Mouse (Mus musculus): ENCODE results near the gene Chst8. TPM values are rescaled to one million over a fixed set of nuclear protein-coding genes. Genes with fewer than 3 reads are reported as not detected.

The Chst8 gene
- total RNA-seq, 2 experiments from 2014 or later = 8.6 to 12.4 TPM

GRCm38 (mm10) chr7:34752151-34752762 lies 60.3 kb downstream of the Chst8 start:
- DNase-seq = peak; percentile 13 to 20

DNA sequence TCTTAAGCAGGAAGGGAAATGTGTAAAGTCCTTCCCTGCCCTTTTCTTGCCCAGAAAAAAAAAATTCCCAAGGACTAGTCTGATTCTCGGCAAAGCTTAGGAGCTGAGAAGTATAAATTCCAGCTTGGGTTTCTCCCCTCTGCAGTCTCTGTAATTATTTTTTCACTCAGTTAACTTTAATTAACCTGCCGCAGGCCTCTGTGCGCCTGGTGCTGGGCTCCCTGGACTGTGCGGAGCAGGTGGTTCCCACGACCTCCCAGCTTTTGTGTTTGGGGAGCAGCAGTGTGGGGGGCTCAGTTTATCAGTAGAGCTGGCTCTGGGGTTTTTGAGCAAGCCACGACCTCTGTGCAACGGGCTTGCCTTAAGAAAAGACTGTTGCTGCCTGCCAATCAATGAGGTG lies 62.2 kb downstream of the Chst8 start:
- no peak for DNase-seq

DNA sequence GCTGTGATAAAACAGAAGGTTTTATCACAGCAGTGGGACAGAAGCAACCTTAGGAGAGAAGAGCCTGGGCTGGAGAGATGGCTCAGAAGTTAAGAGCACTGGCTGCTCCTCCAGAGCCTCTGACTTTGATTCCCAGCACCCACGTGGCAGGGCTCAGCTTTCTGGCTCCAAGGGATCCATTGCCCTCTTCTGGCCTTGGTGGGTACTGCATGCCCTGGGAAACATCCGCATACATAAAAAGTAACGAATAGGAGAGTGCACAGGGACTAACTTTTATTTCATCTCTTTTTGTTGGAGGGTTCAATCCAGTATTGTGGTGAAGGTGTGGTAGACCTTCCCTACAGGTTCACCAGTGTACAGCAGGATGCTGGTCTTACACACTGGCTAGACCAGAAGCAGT lies 62.8 kb downstream of the Chst8 start:
- peak in 1 of 2 experiments; percentile 37 for DNase-seq

GRCm38 (mm10) chr7:34748501-34748900 lies 64.0 kb downstream of the Chst8 start:
- no peak for DNase-seq

DNA sequence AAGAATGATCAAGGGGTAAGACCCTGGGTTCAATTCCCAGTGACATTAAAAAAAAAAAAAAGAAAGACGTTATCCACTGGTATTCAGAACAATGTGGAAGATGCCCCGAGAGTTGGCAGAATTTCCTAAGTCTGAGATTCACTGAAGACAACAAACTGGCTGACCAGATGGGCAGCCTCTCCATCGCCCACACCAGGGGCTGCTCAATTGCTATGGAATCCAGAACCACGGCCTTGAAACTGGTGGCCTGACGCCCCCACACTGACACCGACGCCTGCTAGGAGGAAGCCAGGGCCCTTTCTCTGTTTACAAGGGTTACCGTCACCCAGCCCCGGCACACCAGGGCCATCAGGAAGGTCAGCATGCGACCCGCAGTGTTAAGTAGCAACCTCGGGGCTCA lies 64.8 kb downstream of the Chst8 start:
- no peak for DNase-seq

- peak; percentile 43 to 49 for DNase-seq
Measured at GRCm38 (mm10) chr7:34746586-34746985, 65.9 kb downstream of the Chst8 start.

DNA sequence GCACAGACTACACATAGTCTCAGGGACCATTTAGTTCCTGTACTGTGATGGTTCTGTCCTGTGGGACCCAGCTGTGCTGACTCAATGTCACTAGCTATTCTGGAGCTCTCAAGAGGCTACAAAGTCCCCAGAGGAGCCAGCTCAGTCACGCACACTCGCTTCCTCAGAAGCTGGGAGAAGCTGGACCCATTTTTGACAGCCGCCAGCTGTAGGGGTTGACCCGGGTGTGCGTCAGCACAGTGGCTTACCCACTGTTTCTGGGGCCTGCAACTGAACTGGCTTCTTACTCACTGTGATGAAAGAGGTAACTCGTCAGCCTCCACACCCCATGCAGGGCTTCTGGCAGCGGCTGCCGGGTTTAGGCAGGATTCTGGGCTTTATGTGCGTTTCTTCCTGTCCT lies 66.3 kb downstream of the Chst8 start:
- DNase-seq = peak; percentile 66 to 76

DNA sequence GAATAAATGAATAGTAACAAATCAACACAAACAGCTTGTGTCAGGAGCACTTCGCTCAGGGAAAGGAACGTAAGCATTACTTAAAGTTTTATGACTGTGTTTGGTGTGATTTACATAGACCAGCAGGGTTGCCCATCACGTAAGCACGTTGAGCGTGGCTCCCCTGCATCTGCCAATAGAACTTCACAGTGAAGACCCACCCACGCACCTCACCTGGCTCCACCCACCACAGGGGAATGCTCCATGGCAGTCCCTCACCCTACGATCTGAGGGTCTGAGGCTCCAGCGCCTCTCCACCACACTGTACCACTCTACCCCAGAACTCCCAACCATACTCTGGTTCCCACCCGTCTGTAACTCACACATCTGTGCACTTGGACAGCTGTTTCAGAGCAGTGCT lies 67.1 kb downstream of the Chst8 start:
- DNase-seq = no peak

- no peak for DNase-seq
Measured at GRCm38 (mm10) chr7:34744994-34745393, 67.5 kb downstream of the Chst8 start.

- no peak for DNase-seq
Measured at GRCm38 (mm10) chr7:34743411-34744085, 69.0 kb downstream of the Chst8 start.

GRCm38 (mm10) chr7:34739371-34739770 lies 73.1 kb downstream of the Chst8 start:
- no peak for DNase-seq

- no peak for DNase-seq
Measured at GRCm38 (mm10) chr7:34737206-34737605, 75.3 kb downstream of the Chst8 start.

DNA sequence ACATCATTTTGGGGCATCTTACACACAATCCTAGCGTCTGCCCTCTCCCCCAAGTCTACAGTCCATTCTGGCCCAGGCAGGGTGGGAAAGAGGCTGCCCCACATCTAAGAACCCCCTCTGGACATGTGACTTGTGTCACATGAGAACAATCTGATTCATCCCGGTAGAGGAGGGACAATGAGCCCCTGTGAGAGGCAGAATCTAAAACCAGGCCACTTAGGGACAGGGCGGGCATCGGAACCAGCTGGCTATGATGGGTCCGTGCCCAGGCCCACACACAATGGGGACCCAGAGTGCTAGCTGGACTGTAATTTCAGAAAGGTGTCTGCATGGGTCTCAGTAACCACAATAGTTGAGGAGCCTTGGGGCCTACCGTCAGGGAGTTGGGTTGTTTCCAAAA lies 78.2 kb downstream of the Chst8 start:
- no peak for DNase-seq

DNA sequence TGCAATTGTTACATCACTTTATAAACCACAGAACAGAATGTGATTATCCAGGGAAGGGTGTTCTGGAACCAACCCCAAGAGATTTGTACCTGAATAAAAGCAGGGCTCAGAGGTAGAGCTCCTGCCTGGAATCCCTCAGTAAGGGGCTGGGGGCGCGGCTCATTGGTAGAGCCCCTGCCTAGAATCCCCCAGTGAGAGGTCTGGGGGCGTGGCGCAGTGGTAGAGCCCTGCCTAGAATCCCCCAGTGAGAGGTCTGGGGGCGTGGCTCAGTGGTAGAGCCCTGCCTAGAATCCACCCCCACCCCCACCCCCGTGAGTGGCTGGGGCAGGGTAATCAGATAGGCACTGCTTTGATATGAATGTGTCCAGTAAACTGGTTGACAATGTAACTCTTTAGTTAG lies 83.6 kb downstream of the Chst8 start:
- DNase-seq = no peak

DNA sequence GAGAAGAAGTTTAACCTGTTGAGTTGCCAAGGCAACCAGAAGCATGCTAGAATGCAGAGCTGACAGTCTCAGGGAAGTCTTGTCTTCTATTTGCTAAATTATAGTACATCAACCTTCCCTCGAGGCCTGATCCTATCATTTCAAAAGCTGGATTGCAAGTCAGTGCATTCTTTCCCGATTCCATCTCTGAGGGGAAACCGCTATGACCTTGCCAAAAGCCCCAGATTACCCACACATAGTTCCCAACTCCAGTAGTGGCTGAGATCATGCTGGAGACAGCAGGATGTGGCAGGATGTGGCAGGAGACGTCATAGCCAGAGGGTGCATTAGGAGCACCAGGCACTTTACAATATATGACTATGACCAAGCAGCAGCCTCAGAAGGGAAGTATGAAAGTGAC lies 87.3 kb downstream of the Chst8 start:
- no peak for DNase-seq

DNA sequence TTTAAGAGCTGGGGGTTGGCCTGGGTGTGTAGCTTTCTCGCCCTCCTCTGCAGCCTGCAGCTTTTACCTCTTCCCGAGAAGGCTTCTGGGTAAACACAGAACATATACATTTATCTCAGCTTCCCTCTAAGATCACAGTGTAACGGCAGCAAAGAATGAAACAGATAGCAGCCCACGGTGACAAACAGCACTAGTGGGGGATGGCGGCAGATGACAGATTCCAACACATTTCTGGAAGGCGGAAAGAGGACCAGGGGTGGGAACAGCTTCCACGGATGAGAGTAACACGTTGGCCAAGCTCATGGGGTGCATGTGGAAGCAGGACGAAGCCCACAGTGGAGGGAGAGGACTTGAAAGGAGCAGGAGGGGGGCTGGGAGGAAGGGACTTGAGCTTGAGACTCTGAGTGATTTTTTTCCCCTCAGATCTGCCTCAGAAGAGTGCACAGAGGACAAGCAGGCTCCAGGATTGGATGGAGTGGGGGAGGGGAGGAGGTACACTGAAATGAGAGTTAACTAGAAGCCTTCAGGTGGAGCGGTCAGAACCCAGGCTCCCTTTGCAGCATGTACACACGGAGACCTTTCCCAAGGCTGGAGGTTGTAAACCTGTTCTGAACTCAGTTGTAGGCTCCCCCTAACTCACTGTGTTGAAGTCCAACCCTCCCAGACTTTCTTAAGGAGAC lies 89.8 kb downstream of the Chst8 start:
- no peak for DNase-seq

DNA sequence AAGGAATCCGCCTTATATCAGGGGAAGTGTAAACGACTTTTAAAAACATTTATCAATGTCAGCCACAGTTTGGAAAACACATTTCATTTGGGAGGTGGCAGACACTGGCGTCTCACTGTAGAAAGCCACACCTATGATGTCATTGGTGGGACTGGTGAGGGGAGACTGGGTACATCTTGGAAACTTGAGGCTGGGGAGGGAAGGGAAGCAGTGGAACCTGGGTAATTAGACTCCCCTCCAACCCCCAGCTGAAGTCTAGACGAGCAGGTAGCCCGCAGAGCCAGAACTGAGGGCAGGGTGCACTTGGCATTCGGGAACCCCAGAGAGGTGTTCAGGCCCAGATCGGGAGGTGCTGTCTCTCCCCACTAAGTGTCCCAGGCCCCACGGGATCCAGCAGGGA lies 90.4 kb downstream of the Chst8 start:
- no peak for DNase-seq

GRCm38 (mm10) chr7:34721650-34722048 lies 90.9 kb downstream of the Chst8 start:
- DNase-seq = peak in 1 of 2 experiments; percentile 18

DNA sequence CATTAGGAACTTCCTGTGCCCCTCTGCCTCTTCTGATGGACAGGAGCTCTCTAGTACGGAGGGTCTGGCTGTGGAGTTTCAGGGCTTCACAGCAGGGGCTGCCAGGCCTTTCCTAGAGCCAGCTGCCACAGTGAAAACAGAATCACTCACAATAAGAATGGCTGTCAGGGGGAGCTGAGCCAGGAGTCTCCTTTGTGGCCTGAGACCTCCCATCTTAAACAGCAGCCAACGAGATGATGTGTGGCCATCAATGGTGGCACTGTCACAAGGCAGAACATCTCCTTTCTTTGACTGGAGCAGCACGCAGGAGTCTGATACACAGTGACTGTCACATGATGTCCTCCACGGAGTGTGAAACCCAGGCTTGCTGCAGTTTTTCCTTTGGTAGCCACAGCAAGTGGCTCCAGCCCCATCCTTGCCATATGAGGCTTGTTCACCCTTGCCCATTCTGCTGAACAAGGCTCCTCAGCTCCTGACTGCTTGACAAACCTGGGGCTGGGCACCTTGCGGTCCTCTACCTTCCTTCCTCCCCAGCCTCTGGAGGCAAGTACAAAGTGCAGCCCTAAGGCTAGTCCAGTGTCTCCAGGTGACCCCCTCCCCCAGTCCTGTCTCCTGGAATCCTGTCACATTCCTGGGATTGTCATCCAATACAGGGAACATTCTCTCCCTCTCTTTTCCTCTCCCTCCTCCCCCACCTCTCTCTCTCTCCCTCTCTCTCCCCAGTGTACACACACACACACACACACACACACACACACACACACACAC lies 91.4 kb downstream of the Chst8 start:
- DNase-seq = no peak

DNA sequence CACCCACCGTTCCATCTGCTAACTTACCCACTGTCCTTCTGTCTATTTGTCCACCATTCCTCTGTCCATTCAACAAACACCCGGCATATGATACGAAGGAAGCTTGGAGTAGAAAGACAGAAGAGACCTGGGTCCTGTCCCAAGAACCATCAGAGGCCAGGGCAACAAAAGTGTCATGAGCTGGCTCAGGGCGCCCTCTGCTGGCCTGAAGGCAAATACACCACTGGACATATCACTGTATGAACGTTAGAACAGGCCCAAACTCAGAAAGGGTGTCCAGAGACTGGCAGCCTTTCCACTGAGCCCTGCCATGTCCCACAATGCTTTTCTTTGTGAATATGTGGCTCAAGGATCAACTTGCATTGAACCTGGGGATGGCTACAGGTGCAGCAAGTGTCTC lies 92.9 kb downstream of the Chst8 start:
- DNase-seq = peak; percentile 65 to 75

- DNase-seq = peak; percentile 8 to 41
Measured at GRCm38 (mm10) chr7:34718651-34719050, 93.9 kb downstream of the Chst8 start.

- DNase-seq = no peak
Measured at GRCm38 (mm10) chr7:34717161-34717810, 95.2 kb downstream of the Chst8 start.

Data from adrenal gland, postnatal 36 days (tissue).